15 mouse cellular contexts compared by ENCODE assay signal in the genomic region with DNA sequence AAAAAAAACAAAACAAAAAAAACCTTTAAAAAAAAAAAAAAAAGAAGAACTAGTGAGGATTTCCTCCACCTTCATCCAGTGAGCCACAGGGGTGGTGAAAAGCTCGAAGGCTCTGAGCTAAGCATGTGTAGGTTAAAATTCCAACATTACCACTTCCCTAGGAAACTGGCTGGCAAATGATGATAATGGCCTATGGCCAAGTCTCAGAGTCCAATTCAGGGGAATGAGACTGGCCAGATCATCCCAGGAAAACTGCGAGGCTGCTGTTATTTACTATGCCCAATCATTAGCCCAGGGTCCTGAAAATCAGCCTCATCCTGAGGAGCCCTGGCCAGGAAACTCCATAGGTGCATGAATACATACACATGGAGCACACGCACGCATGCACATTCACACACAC. TPM values are rescaled to one million over a fixed set of nuclear protein-coding genes. Genes with fewer than 3 reads are reported as not detected.
DNase-seq lines count a peak whose midpoint lies in the region; ATAC-seq and TF ChIP-seq lines count a peak whose summit lies in the region.
"Had no signal": no experiment of that assay in that cellular context is flagged by ENCODE, and none has a peak within 500 bp of the region (broad histone marks: within the 10 kb centered on the region; RNA-seq: fewer than 3 reads in every experiment).

No protein-coding gene starts in this region.

- DNase-seq in kidney, adult 18-20 months: peak; percentile 50
- DNase-seq in kidney, postnatal 14 days: peak; percentile 67
- no peak for DNase-seq in left cerebral cortex, postnatal 25 days (ENCODE audit: low spot score in 2 of 2)
- DNase-seq in urinary bladder, adult 18-20 months (ENCODE audit: low spot score in 2 of 2): no peak
- no peak for DNase-seq in midbrain, embryonic 14.5 days
- DNase-seq: cerebellum, adult 11-12 months; lung, embryonic 14.5 days; spleen, adult 18-20 months had no signal

- peaks cover 22% of the 10 kb centered on the region for H3K79me2 ChIP-seq in C2C12 (ENCODE audit: control insufficient read depth, insufficient read depth)

- no peaks in the 10 kb centered on the region for H3K9me3 ChIP-seq in intestine, embryonic 15.5 days
- H3K9me3 ChIP-seq in intestine, postnatal 0 days (ENCODE audit: control insufficient read depth): no peaks in the 10 kb centered on the region
- H3K9me3 ChIP-seq in midbrain, embryonic 14.5 days (ENCODE audit: control insufficient read depth, low read length): no peaks in the 10 kb centered on the region
- H3K9me3 ChIP-seq: forebrain, embryonic 12.5 days; stomach, embryonic 15.5 days had no signal

- no peak overlapping the region for H3K9ac ChIP-seq in intestine, embryonic 15.5 days
- no peak overlapping the region for H3K9ac ChIP-seq in intestine, postnatal 0 days (ENCODE audit: low read depth, low read length)
- H3K9ac ChIP-seq in midbrain, embryonic 14.5 days (replicated peaks; ENCODE audit: low read length): no peak overlapping the region
- H3K9ac ChIP-seq: forebrain, embryonic 12.5 days; hindbrain, embryonic 14.5 days; lung, embryonic 14.5 days; stomach, embryonic 15.5 days had no signal

- peaks cover 4% of the 10 kb centered on the region for H3K79me3 ChIP-seq in C2C12 (ENCODE audit: low read depth)

- H3K4me1 ChIP-seq in intestine, embryonic 15.5 days (replicated peaks): peaks cover 33% of the 10 kb centered on the region
- H3K4me1 ChIP-seq in intestine, postnatal 0 days (replicated peaks; ENCODE audit: control insufficient read depth, insufficient read depth, low read length): peaks cover 12% of the 10 kb centered on the region
- H3K4me1 ChIP-seq in midbrain, embryonic 14.5 days (ENCODE audit: control insufficient read depth, insufficient read depth, low read length): no peaks in the 10 kb centered on the region

- H3ac ChIP-seq in C2C12 (ENCODE audit: control insufficient read depth, insufficient read length, low read depth): peak overlapping the region; percentile 62

- no peaks in the 10 kb centered on the region for H3K27me3 ChIP-seq in intestine, embryonic 15.5 days (replicated peaks)
- H3K27me3 ChIP-seq in intestine, postnatal 0 days (replicated peaks; ENCODE audit: control insufficient read depth, insufficient read depth, low read length): no peaks in the 10 kb centered on the region
- no peaks in the 10 kb centered on the region for H3K27me3 ChIP-seq in C2C12 (ENCODE audit: control insufficient read depth, insufficient read depth, insufficient read length)
- no peaks in the 10 kb centered on the region for H3K27me3 ChIP-seq in midbrain, embryonic 14.5 days (ENCODE audit: control insufficient read depth, insufficient read depth, low read length)
- H3K27me3 ChIP-seq: forebrain, embryonic 12.5 days; Patski; stomach, embryonic 15.5 days had no signal

- 0 out of 2 replicates have a peak overlapping the region, but pooled peaks have one; percentile 56 for H3K27ac ChIP-seq in intestine, embryonic 15.5 days
- no peak overlapping the region for H3K27ac ChIP-seq in intestine, postnatal 0 days (ENCODE audit: low read depth, low read length)
- no peak overlapping the region for H3K27ac ChIP-seq in midbrain, embryonic 14.5 days (replicated peaks; ENCODE audit: low read depth, low read length)
- H3K27ac ChIP-seq: forebrain, embryonic 12.5 days; hindbrain, embryonic 14.5 days; stomach, embryonic 15.5 days had no signal

- no peak overlapping the region for H3K4me3 ChIP-seq in intestine, embryonic 15.5 days (replicated peaks)
- H3K4me3 ChIP-seq in intestine, postnatal 0 days (ENCODE audit: low read depth, low read length): no peak overlapping the region
- no peak overlapping the region for H3K4me3 ChIP-seq in C2C12 (ENCODE audit: insufficient read depth, poor library complexity, severe bottlenecking)
- no peak overlapping the region for H3K4me3 ChIP-seq in midbrain, embryonic 14.5 days (replicated peaks; ENCODE audit: low read depth, low read length)
- H3K4me3 ChIP-seq: forebrain, embryonic 12.5 days; stomach, embryonic 15.5 days had no signal

- intact Hi-C loops in left cerebral cortex, postnatal 25 days (cut with DNase I): no loop called here

- 77% methylated on average over 4 of the region's 4 CpGs for WGBS in intestine, embryonic 15.5 days
- WGBS in intestine, postnatal 0 days: 72% methylated on average over 4 of the region's 4 CpGs
- WGBS in midbrain, embryonic 14.5 days: 90% methylated on average over 4 of the region's 4 CpGs

- H3K4me2 ChIP-seq in intestine, embryonic 15.5 days (replicated peaks): no peak overlapping the region
- H3K4me2 ChIP-seq in intestine, postnatal 0 days (replicated peaks; ENCODE audit: low read depth): no peak overlapping the region
- no peak overlapping the region for H3K4me2 ChIP-seq in midbrain, embryonic 14.5 days (ENCODE audit: low read length)
- H3K4me2 ChIP-seq: forebrain, embryonic 12.5 days; hindbrain, embryonic 14.5 days; lung, embryonic 14.5 days; stomach, embryonic 15.5 days had no signal

- no peaks in the 10 kb centered on the region for H3K36me3 ChIP-seq in intestine, embryonic 15.5 days
- H3K36me3 ChIP-seq in intestine, postnatal 0 days (ENCODE audit: control insufficient read depth, insufficient read depth): no peaks in the 10 kb centered on the region
- H3K36me3 ChIP-seq in C2C12 (ENCODE audit: control insufficient read depth, insufficient read depth): no peaks in the 10 kb centered on the region
- H3K36me3 ChIP-seq in midbrain, embryonic 14.5 days (ENCODE audit: control insufficient read depth, insufficient read depth, low read length): no peaks in the 10 kb centered on the region
- H3K36me3 ChIP-seq: forebrain, embryonic 12.5 days; stomach, embryonic 15.5 days had no signal

- no peak for ATAC-seq in intestine, embryonic 15.5 days
- ATAC-seq in intestine, postnatal 0 days: no peak
- ATAC-seq in midbrain, embryonic 14.5 days (ENCODE audit: low FRiP score, low TSS enrichment): no peak
- ATAC-seq: Patski had no signal

- no peak for TF ChIP-seq CTCF in intestine, postnatal 0 days (IDR thresholded peaks at IDR 0.05; ENCODE audit: low read depth)
- TF ChIP-seq CTCF in C2C12 (IDR thresholded peaks at IDR 0.05; ENCODE audit: control insufficient read depth, insufficient read depth, insufficient read length): no peak

TF ChIP-seq in C2C12, 6 proteins besides CTCF, POLR2A, EP300 and RAD21:
- no peak for TF ChIP-seq MYOG (IDR thresholded peaks at IDR 0.05; ENCODE audit: control insufficient read depth, extremely low read depth, insufficient read length)

RNA-seq across cellular contexts. Expression of a gene that starts 42.9 kb away (rescaled TPM):
- polyA plus RNA-seq in intestine, embryonic 15.5 days (2015; fragmentation: Nextera tagmentation; extraction: Ambion mirVana): 314 and 350 TPM in 2 replicates
- polyA plus RNA-seq in intestine, postnatal 0 days (2015; fragmentation: Nextera tagmentation; extraction: Ambion mirVana): 165 and 173 TPM in 2 replicates
- polyA plus RNA-seq in C2C12 (2012; fragmentation: generic; extraction: Trizol): 371 TPM
- total RNA-seq in left cerebral cortex, postnatal 25 days (2021): 100 to 1,000 TPM; 132 to 135 TPM
- polyA plus RNA-seq in midbrain, embryonic 14.5 days (2014; fragmentation: Nextera tagmentation; extraction: Ambion mirVana): 219 and 234 TPM in 2 replicates

RNA-seq across cellular contexts. Expression of a gene that starts 44.0 kb away (rescaled TPM):
- 51.6 and 52.9 TPM in 2 replicates for polyA plus RNA-seq in intestine, embryonic 15.5 days (2015; fragmentation: Nextera tagmentation; extraction: Ambion mirVana)
- 25.7 and 27.7 TPM in 2 replicates for polyA plus RNA-seq in intestine, postnatal 0 days (2015; fragmentation: Nextera tagmentation; extraction: Ambion mirVana)
- polyA plus RNA-seq in C2C12 (2012; fragmentation: generic; extraction: Trizol): 580 TPM
- 10 to 100 TPM; 69.9 to 75.5 TPM for total RNA-seq in left cerebral cortex, postnatal 25 days (2021)
- polyA plus RNA-seq in midbrain, embryonic 14.5 days (2014; fragmentation: Nextera tagmentation; extraction: Ambion mirVana): 7.3 and 14.8 TPM in 2 replicates

Comparison
In these comparisons a context has a peak if more than half of its experiments do, and no peak if none do; other contexts are left out.
1. DNase-seq: peak in kidney, adult 18-20 months (single experiment) and kidney, postnatal 14 days (single experiment); none in left cerebral cortex, postnatal 25 days (0 of 2), urinary bladder, adult 18-20 months (0 of 2) and midbrain, embryonic 14.5 days (single experiment).
2. RNA of a gene that starts 44.0 kb away (polyA plus RNA-seq): 580 TPM in C2C12 (single experiment); 51.6 to 52.9 TPM in intestine, embryonic 15.5 days, 25.7 to 27.7 TPM in intestine, postnatal 0 days and 7.3 to 14.8 TPM in midbrain, embryonic 14.5 days; every median in the first group is over 10 times any median in the second.